Mouse (Mus musculus) embryonic facial prominence, embryonic 14.5 days (tissue): ENCODE data around the gene Src. TPM values are rescaled to one million over a fixed set of nuclear protein-coding genes. Genes with fewer than 3 reads are reported as not detected.

Experiments
- polyA plus RNA-seq: library from polyadenylated mRNA; unstranded; fragments of >200 nt; fragmentation: Nextera tagmentation; extraction: Ambion mirVana; gene quantifications from 2 replicates; pipeline ENCODE4 v1.2.1, GENCODE M21; 2014

Gene Src
- polyA plus RNA-seq, 1 experiment from 2014 or later: 12.6 TPM

Other genes with a start within 250 kb of the Src start
- gene Rbl1, start 213.9 kb upstream of the Src start, polyA plus RNA-seq: 16.1 and 17.7 TPM in 2 replicates
- 310 and 342 TPM in 2 replicates for gene Rpn2, start 139.4 kb upstream of the Src start, polyA plus RNA-seq
- 0.12 and 0.29 TPM in 2 replicates for gene Mroh8, start 138.9 kb upstream of the Src start, polyA plus RNA-seq
- 0.51 TPM in 1 of 2 replicates, not detected in the other for gene Ghrh, start 70.9 kb upstream of the Src start, polyA plus RNA-seq
- gene Manbal, start 50.9 kb upstream of the Src start, polyA plus RNA-seq: 39.7 and 43.3 TPM in 2 replicates
- gene Nnat, start 141.6 kb downstream of the Src start, polyA plus RNA-seq: 348 and 416 TPM in 2 replicates
- 64.6 and 66.7 TPM in 2 replicates for gene Blcap, start 152.8 kb downstream of the Src start, polyA plus RNA-seq